Mouse (Mus musculus): ENCODE results near the gene Klhl36. TPM values are rescaled to one million over a fixed set of nuclear protein-coding genes. Genes with fewer than 3 reads are reported as not detected.

Gene Klhl36
- total and polyA plus RNA-seq, 2 experiments, result 5.2 to 11.3 TPM

DNA sequence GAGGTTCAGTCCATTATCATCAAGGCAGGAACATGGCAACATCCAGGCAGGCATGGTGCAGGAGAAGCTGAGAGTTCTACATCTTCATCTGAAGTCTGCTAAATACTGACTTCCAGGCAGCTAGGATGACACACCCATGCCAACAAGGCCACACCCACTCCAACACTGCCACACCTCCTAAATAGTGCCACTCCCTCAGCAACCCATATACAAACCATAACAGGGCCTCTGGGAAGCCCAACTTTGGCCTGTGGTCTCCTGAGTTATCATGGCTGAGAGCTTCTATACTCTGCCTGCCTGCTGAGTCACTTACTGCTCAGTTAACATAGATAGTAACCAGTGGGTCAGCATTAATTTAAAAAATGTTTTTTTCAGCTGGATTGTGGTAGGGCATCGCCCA, 11.1 kb downstream of the Klhl36 start:
- Histone ChIP-seq H3K36me3 (ENCODE audit: control insufficient read depth, insufficient read depth, low read length) (peaks cover 17% of the 10 kb centered on the region), H3K4me1 (ENCODE audit: control insufficient read depth, insufficient read depth, low read length) (no peaks in the 10 kb centered on the region), H3K9ac (ENCODE audit: low read depth, low read length) (no peak overlapping the region), H3K79me2 (ENCODE audit: control insufficient read depth, insufficient read depth, low read length) (peaks cover 3% of the 10 kb centered on the region; the same call in 1 of the 2 replicates), H3K27me3 (ENCODE audit: control insufficient read depth, insufficient read depth, low read length) (no peaks in the 10 kb centered on the region), H3K27ac (replicated peaks; ENCODE audit: insufficient read depth, low read depth, low read length) (no peak overlapping the region), H3K4me3 (ENCODE audit: insufficient read depth, low read depth, low read length) (no peak overlapping the region)
- 100% methylated on average over 1 of the region's 1 CpGs for WGBS
- TF ChIP-seq CTCF (IDR thresholded peaks at IDR 0.05; ENCODE audit: low read depth, low read length), result no peak
- no peak for TF ChIP-seq POLR2A (IDR thresholded peaks at IDR 0.05; ENCODE audit: extremely low read depth, insufficient read depth, low read length)
- DNase-seq (ENCODE audit: extremely low read depth, low read depth, low spot score), result no peak

GRCm38 (mm10) chr8:119881301-119881700, 19.2 kb downstream of the Klhl36 start:
- no peak overlapping the region for H3K27ac ChIP-seq (replicated peaks; ENCODE audit: insufficient read depth, low read depth, low read length)
- no peak overlapping the region for H3K4me3 ChIP-seq (ENCODE audit: insufficient read depth, low read depth, low read length)
- 84% methylated on average over 6 of the region's 6 CpGs for WGBS
- TF ChIP-seq POLR2A (IDR thresholded peaks at IDR 0.05; ENCODE audit: extremely low read depth, insufficient read depth, low read length), result no peak
- no peak for TF ChIP-seq CTCF (IDR thresholded peaks at IDR 0.05; ENCODE audit: low read depth, low read length)
- H3K79me2 ChIP-seq (ENCODE audit: control insufficient read depth, insufficient read depth, low read length), result no peaks in the 10 kb centered on the region
- no peaks in the 10 kb centered on the region for H3K27me3 ChIP-seq (ENCODE audit: control insufficient read depth, insufficient read depth, low read length)
- peaks cover 10% of the 10 kb centered on the region for H3K4me1 ChIP-seq (ENCODE audit: control insufficient read depth, insufficient read depth, low read length)
- no peaks in the 10 kb centered on the region for H3K36me3 ChIP-seq (ENCODE audit: control insufficient read depth, insufficient read depth, low read length)
- DNase-seq (ENCODE audit: extremely low read depth, low read depth, low spot score), result no peak
- no peak overlapping the region for H3K9ac ChIP-seq (ENCODE audit: low read depth, low read length)

DNA sequence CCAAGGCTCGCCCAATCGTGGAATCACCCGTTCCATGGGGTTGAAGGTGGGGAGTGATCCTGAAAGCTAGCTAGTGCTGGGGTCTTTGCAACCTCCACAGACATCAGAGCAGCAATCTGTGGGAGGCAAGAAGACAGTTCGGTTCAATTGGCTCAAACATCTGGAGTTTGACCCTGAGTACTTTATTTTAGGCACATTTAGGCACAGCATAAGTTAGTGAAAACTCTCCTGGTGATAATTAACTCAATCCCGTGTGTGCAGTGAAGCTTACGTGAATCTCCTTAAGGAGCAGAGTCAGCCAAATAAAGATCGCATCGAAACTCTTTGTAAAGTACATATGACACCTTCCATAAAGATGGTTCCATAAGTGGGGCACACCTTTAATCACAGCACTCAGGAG, 19.9 kb downstream of the Klhl36 start:
- Histone ChIP-seq H3K79me2 (ENCODE audit: control insufficient read depth, insufficient read depth, low read length) (no peaks in the 10 kb centered on the region), H3K4me1 (ENCODE audit: control insufficient read depth, insufficient read depth, low read length) (peaks cover 10% of the 10 kb centered on the region), H3K27me3 (ENCODE audit: control insufficient read depth, insufficient read depth, low read length) (no peaks in the 10 kb centered on the region), H3K27ac (replicated peaks; ENCODE audit: insufficient read depth, low read depth, low read length) (no peak overlapping the region), H3K9ac (ENCODE audit: low read depth, low read length) (no peak overlapping the region), H3K36me3 (ENCODE audit: control insufficient read depth, insufficient read depth, low read length) (no peaks in the 10 kb centered on the region), H3K4me3 (ENCODE audit: insufficient read depth, low read depth, low read length) (no peak overlapping the region)
- TF ChIP-seq POLR2A (IDR thresholded peaks at IDR 0.05; ENCODE audit: extremely low read depth, insufficient read depth, low read length) (no peak), CTCF (IDR thresholded peaks at IDR 0.05; ENCODE audit: low read depth, low read length) (no peak)
- DNase-seq (ENCODE audit: extremely low read depth, low read depth, low spot score), result peak; percentile 48
- 68% methylated on average over 8 of the region's 8 CpGs for WGBS

DNA sequence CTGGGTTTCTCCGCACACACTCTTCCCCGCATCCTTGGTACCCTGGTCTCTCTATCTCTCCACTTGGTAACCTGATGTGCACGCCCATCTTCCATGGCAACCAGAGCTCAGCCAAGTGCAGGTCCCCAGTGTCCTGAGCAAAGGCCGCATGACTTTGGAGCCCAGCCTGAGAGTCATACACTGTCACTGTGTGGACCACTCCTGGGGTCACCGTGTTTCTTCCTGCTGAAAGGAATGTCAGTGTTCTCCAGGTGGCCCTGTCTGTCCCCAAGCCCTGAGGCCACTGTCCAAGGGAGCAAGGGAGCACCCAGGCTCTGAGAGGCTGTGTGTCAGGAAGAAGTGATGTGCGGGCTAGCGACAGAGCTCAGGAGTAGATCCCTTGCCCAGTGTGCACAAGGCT, 21.2 kb downstream of the Klhl36 start:
- TF ChIP-seq CTCF (IDR thresholded peaks at IDR 0.05; ENCODE audit: low read depth, low read length) (no peak), POLR2A (IDR thresholded peaks at IDR 0.05; ENCODE audit: extremely low read depth, insufficient read depth, low read length) (no peak)
- no peaks in the 10 kb centered on the region for H3K27me3 ChIP-seq (ENCODE audit: control insufficient read depth, insufficient read depth, low read length)
- 74% methylated on average over 7 of the region's 7 CpGs for WGBS

GRCm38 (mm10) chr8:119885612-119886011, 23.5 kb downstream of the Klhl36 start:
- peak; percentile 99 for DNase-seq (ENCODE audit: extremely low read depth, low read depth, low spot score)
- Histone ChIP-seq H3K27ac (replicated peaks; ENCODE audit: insufficient read depth, low read depth, low read length) (peak overlapping the region; percentile 85), H3K27me3 (ENCODE audit: control insufficient read depth, insufficient read depth, low read length) (no peaks in the 10 kb centered on the region), H3K9ac (ENCODE audit: low read depth, low read length) (peak overlapping the region; percentile 13; the same call in 1 of the 2 replicates), H3K4me3 (ENCODE audit: insufficient read depth, low read depth, low read length) (no peak overlapping the region), H3K79me2 (ENCODE audit: control insufficient read depth, insufficient read depth, low read length) (no peaks in the 10 kb centered on the region), H3K4me1 (ENCODE audit: control insufficient read depth, insufficient read depth, low read length) (peaks cover 10% of the 10 kb centered on the region), H3K36me3 (ENCODE audit: control insufficient read depth, insufficient read depth, low read length) (no peaks in the 10 kb centered on the region)
- TF ChIP-seq POLR2A (IDR thresholded peaks at IDR 0.05; ENCODE audit: extremely low read depth, insufficient read depth, low read length) (no peak), CTCF (IDR thresholded peaks at IDR 0.05; ENCODE audit: low read depth, low read length) (no peak)
- WGBS, result 7% methylated on average over 3 of the region's 3 CpGs

More for the DNA sequence above, 21.2 kb downstream of the Klhl36 start:
- Histone ChIP-seq H3K4me3 (ENCODE audit: insufficient read depth, low read depth, low read length) (no peak overlapping the region), H3K4me1 (ENCODE audit: control insufficient read depth, insufficient read depth, low read length) (peaks cover 10% of the 10 kb centered on the region), H3K36me3 (ENCODE audit: control insufficient read depth, insufficient read depth, low read length) (no peaks in the 10 kb centered on the region), H3K27ac (replicated peaks; ENCODE audit: insufficient read depth, low read depth, low read length) (no peak overlapping the region), H3K79me2 (ENCODE audit: control insufficient read depth, insufficient read depth, low read length) (no peaks in the 10 kb centered on the region), H3K9ac (ENCODE audit: low read depth, low read length) (no peak overlapping the region)
- DNase-seq (ENCODE audit: extremely low read depth, low read depth, low spot score), result peak; percentile 46

DNA sequence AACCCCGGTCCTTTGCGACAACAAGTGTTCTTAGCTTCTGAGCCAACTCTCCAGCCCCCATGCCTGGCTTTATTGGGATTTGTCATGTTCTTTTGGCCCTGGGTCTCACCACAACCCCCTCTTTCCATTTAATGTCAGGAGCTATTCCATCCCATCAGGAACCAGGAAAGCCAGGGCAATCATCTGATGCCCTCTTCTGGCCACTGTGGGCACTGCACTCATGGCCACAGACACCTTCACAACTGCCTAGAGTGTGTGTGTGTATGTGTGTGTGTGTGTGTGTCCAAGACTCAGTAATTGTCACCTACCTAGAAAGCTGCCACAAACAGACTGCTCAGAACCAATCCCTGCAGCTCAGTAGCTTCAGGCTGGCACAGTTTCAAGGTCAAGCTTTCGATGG, 25.1 kb downstream of the Klhl36 start:
- TF ChIP-seq CTCF (IDR thresholded peaks at IDR 0.05; ENCODE audit: low read depth, low read length) (peak; percentile 91), POLR2A (IDR thresholded peaks at IDR 0.05; ENCODE audit: extremely low read depth, insufficient read depth, low read length) (no peak)
- Histone ChIP-seq H3K27ac (replicated peaks; ENCODE audit: insufficient read depth, low read depth, low read length) (no peak overlapping the region), H3K4me1 (ENCODE audit: control insufficient read depth, insufficient read depth, low read length) (peaks cover 10% of the 10 kb centered on the region), H3K36me3 (ENCODE audit: control insufficient read depth, insufficient read depth, low read length) (no peaks in the 10 kb centered on the region), H3K4me3 (ENCODE audit: insufficient read depth, low read depth, low read length) (no peak overlapping the region), H3K79me2 (ENCODE audit: control insufficient read depth, insufficient read depth, low read length) (no peaks in the 10 kb centered on the region), H3K27me3 (ENCODE audit: control insufficient read depth, insufficient read depth, low read length) (no peaks in the 10 kb centered on the region), H3K9ac (ENCODE audit: low read depth, low read length) (no peak overlapping the region)
- WGBS, result 65% methylated on average over 3 of the region's 3 CpGs
- DNase-seq (ENCODE audit: extremely low read depth, low read depth, low spot score), result peak; percentile 38

Data from liver, adult 2 months (tissue).